Mouse (Mus musculus) liver, adult 2 months (tissue): ENCODE results near the gene Stat5b.

Source experiments
- CTCF ChIP-seq: fragments of 200-500 bp; IDR thresholded peaks from 2 replicates; pipeline ENCODE4 v1.5.1; 2011; ENCODE audit warnings: low read depth, low read length, control low read depth
- POLR2A ChIP-seq: fragments of 200-500 bp; IDR thresholded peaks from 2 replicates; pipeline ENCODE4 v1.6.1; 2011; ENCODE audit warnings: low read length, control low read depth; ENCODE audit not compliant: insufficient read depth; ENCODE audit errors: extremely low read depth

GRCm38 (mm10) chr11:100850038-100850777, at the start of gene Stat5b:
- no peak for TF ChIP-seq CTCF
- peak; percentile 69; the same call in 1 of the 2 replicates for TF ChIP-seq POLR2A
